Mouse (Mus musculus) cortical plate, adult 2 months (tissue): ENCODE data around the gene Olfr1487.

Experiments
- CTCF ChIP-seq: fragments of 200-500 bp; IDR thresholded peaks from 2 replicates; pipeline ENCODE4 v1.5.1; 2011; ENCODE audit warnings: mild to moderate bottlenecking, control low read depth, low read length; ENCODE audit not compliant: insufficient read depth; ENCODE audit errors: extremely low read depth
- POLR2A ChIP-seq: fragments of 200-500 bp; IDR thresholded peaks from 2 replicates; pipeline ENCODE4 v1.6.1; 2011; ENCODE audit warnings: mild to moderate bottlenecking, low read length, control low read depth; ENCODE audit not compliant: insufficient read depth; ENCODE audit errors: extremely low read depth

GRCm38 (mm10) chr19:13650791-13651190, 33.6 kb downstream of the Olfr1487 start, which contains the start of gene Olfr1490:
- TF ChIP-seq CTCF (no peak), POLR2A (no peak)
